Mouse (Mus musculus): ENCODE results near the gene Stx3. TPM values are rescaled to one million over a fixed set of nuclear protein-coding genes. Genes with fewer than 3 reads are reported as not detected.
A peak's percentile ranks its signal among the peaks of the same experiment; 100 is the strongest.

Stx3 gene
- total RNA-seq, 2 experiments from 2014 or later, result 0.19 to 3.9 TPM

GRCm38 (mm10) chr19:11810003-11810758 is 9.0 kb downstream of the Stx3 start:
- ATAC-seq (replicated peaks; ENCODE audit: low FRiP score, poor library complexity, severe bottlenecking), result no peak

DNA sequence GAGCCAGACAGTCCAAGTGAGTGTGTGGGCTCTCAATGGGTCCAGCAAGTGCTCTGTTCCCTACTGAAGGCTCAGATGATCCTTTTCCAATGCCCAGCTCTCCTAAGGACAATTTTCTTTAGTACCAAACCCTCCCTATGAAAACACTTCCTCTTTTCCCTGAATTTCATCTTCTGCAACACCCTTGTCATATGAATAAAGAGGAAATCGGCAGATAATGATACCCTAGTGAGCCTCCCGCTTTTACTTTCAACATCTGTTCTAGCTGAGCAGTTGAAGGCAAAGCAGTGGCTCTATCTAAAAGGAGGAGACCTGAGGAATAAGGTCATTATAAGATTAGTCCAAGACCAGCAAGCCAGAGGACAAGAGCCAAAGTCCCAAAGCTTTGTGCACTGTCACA is 10.8 kb downstream of the Stx3 start:
- no peak for ATAC-seq (replicated peaks; ENCODE audit: low FRiP score, poor library complexity, severe bottlenecking)

DNA sequence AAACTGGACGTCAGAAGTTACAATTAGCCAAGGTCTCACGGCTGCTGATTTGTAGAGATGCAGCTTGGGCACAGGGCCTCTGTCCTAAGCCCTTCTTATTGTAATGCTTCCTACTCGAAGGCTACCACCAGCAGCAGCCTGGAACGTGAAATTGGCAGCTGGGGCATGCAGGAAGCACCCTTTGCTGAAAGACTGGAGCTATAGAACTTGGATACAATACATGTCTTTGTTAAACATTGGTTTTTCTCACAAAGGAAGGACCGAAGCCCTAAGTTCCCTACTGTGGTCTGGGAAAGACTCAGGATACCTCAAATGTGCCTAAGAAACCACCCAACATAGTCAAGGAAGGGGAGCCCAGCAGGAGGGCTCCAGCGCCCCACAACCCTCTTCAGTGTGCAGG is 11.4 kb downstream of the Stx3 start:
- no peak for ATAC-seq (replicated peaks; ENCODE audit: low FRiP score, poor library complexity, severe bottlenecking)

GRCm38 (mm10) chr19:11807251-11807650 is 12.0 kb downstream of the Stx3 start:
- no peak for ATAC-seq (replicated peaks; ENCODE audit: low FRiP score, poor library complexity, severe bottlenecking)

- no peak for ATAC-seq (replicated peaks; ENCODE audit: low FRiP score, poor library complexity, severe bottlenecking)
Observed at GRCm38 (mm10) chr19:11804423-11804822, 14.8 kb downstream of the Stx3 start.

DNA sequence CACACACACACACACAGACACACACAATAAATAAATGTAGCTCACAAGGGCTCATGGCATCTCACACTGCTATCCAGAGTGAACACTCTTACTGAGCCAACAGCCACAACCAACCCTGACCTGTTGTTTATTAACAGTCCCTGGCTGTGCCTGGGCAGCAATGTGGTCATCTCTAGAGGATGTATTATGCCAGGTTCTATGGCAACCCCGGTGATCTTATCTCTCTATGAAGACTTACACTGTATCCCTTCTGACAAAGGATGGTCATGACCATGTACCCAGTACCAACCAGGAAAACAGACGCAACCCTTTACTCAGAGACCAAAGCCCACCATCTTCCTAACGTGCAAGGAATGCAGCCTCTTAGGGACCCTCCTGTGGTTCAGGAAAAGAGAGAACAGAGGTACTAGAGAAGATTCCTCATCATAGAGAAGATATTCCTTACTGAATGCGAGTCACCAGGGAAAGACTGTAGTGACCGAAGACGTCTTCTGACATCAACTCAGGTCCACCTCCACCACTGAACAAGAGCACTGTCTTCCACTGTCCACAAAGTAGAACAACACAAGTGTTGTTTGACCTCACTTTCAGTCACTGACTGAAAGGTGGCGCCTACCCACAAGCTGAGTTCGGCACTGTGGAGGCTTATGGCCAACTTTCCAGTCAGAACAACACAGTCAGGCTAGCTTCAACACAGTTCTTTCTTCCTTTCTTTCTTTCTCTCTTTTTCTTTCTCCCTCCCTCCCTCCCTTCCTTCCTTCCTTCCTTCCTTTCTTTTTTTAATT is 18.5 kb downstream of the Stx3 start:
- no peak for ATAC-seq (replicated peaks; ENCODE audit: low FRiP score, poor library complexity, severe bottlenecking)

GRCm38 (mm10) chr19:11794447-11794846 is 24.8 kb downstream of the Stx3 start:
- ATAC-seq (replicated peaks; ENCODE audit: low FRiP score, poor library complexity, severe bottlenecking), result no peak

DNA sequence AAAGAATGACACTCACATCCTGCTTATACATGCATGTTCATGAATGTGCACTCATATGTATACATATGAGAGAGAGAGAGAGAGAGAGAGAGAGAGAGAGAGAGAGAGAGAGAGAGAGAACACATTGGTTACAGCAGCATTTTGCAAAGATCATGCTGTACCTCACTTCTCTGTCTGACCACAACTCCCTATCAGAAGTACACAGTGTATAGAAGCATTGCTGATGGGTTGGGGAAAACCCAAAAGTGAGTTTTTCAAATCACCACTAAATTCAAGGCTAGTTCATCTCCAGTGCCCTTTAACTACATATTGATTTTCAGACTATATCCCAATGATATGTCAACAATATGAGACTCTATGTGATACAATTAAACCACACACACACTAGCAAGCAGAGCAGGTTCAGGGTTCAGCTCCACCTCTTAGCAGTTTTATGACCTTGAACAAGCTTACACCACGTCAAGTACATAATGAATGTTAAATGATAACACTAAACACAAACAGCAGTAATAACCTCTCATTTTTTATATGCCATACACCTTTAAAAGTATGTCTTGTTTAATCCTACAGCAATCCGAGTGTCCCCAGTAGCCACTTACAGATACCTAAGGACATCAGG is 25.4 kb downstream of the Stx3 start:
- no peak for ATAC-seq (replicated peaks; ENCODE audit: low FRiP score, poor library complexity, severe bottlenecking)

DNA sequence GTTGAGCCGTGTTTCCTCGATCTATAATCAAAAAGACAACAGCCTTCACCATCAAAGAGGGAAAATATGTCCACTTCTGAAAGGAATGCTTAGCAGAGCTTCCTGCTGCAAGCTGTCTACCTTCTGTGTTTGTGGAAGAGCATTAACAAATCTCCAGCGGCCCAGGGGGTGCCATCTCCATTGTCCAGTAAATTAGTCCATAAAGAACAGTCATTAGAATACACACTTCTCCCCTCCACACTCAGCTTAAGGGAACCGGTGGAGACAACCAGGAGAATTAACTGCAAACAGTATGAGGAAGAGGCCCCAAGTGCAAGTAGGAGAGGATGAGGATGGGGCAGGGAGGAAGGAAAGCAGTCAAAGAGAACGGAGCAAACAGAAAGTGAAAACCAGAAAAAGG is 27.4 kb downstream of the Stx3 start:
- ATAC-seq (replicated peaks; ENCODE audit: low FRiP score, poor library complexity, severe bottlenecking), result no peak

DNA sequence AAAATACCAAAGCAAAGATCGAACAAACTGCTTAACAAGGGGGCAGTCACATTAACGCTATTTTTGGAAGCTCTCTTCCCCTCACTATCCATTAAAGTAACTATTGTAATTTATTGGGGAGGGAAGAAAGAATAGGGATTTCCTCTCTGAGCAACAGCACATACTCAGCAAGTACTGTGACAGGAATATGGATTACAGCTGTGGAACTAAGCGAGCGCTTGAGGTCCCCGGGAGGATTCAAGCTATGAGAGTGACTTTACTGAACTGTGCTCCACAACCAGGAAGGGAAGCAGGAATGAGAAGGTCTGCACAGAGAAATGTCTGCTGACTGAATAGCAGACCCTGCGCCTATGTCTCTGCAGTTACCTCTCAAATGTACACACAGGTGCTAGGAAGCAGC is 30.3 kb downstream of the Stx3 start:
- no peak for ATAC-seq (replicated peaks; ENCODE audit: low FRiP score, poor library complexity, severe bottlenecking)

GRCm38 (mm10) chr19:11787826-11788225 is 31.4 kb downstream of the Stx3 start:
- ATAC-seq (replicated peaks; ENCODE audit: low FRiP score, poor library complexity, severe bottlenecking), result no peak

GRCm38 (mm10) chr19:11785409-11786154 is 33.6 kb downstream of the Stx3 start:
- no peak for ATAC-seq (replicated peaks; ENCODE audit: low FRiP score, poor library complexity, severe bottlenecking)

DNA sequence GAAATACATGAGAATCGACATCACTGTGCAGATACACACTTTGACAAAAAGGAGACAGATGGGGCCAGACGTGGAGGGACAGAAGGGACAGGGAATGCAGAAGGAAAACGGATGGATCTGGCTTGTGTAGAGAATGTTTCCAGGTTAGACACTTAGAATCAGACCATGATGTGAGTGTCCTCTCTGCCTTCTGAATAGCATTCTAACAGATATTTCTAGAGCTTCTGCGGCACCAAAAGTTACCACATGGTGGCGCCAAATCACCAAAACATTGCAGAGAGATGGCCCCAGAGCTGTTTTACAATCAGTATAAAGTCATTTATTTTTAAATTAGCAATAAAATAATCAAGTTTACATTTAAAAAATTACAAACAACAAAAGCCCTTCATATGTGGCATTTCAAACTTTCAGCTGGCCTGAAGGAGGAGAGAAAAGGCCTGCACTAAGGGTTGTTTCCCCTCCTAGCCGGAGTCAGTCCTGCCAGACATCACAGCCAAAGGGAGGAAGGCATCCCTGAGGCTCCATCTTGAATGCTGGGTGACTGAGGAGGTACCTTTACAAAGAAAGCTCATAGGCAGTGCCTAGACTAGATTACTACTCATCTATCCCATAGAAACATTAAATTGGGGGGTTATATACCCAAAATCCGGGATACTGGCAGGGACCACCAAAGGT is 41.9 kb downstream of the Stx3 start:
- peak; percentile 86 for ATAC-seq (replicated peaks; ENCODE audit: low FRiP score, poor library complexity, severe bottlenecking)

DNA sequence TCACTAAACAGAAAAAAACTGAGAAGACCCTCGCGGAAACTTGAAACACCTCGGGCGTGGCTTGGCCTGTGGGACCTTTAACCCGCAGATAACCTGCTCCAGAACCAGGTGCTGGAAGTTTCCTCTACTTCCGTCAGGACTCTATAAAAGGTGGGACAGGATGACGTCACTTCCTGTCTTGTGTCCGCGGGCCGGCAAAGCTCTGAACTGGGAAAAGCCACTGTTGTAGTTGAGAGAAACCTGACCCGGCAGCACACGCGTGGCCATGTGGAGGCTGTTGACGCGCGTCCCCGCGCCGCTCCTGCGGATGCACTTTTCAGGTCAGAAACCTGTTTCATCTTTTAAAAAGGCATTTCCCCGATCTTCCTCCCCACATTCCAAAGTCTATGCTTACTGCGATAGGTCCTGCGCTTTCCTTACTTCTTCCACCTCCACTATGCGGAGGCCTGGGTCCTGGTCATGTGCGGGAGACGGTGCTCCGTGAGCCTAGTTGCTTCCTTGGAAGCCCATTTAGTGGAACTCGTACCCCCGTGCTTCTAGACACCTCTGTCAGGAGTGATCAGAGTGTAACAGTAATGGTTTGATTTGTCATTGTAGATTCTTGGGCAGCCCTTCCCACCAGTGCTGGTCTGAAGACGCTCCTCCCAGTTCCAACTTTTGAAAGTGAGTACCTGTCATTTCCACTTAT is 48.9 kb downstream of the Stx3 start, which contains the start of gene Mrpl16:
TSS of gene Mrpl16 (plus strand) at position 187 of the 688 bp plus-strand sequence.
- ATAC-seq (replicated peaks; ENCODE audit: low FRiP score, poor library complexity, severe bottlenecking), result peak; percentile 97

GRCm38 (mm10) chr19:11769257-11769920 is 49.8 kb downstream of the Stx3 start:
- ATAC-seq (replicated peaks; ENCODE audit: low FRiP score, poor library complexity, severe bottlenecking), result no peak

DNA sequence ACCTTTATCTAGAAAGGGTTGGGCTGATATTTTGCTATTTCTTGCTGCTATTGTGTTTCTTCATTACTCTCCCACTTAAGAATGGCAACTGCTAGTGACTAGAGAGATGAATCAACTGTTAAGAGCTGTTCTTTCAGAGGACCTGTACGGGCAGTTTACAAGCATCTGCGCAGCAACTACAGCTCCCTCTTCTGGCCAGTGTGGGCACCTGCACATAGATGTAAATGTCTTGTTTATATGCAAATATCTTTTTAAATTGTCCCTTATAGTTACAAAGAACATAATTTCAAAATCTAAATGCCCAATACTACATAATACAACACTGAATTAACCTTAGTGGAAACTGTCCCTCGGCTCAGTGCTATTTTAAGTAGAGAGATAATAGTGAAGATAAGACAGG is 51.0 kb downstream of the Stx3 start:
- no peak for ATAC-seq (replicated peaks; ENCODE audit: low FRiP score, poor library complexity, severe bottlenecking)

- no peak for ATAC-seq (replicated peaks; ENCODE audit: low FRiP score, poor library complexity, severe bottlenecking)
Observed at GRCm38 (mm10) chr19:11766413-11766812, 52.8 kb downstream of the Stx3 start.

DNA sequence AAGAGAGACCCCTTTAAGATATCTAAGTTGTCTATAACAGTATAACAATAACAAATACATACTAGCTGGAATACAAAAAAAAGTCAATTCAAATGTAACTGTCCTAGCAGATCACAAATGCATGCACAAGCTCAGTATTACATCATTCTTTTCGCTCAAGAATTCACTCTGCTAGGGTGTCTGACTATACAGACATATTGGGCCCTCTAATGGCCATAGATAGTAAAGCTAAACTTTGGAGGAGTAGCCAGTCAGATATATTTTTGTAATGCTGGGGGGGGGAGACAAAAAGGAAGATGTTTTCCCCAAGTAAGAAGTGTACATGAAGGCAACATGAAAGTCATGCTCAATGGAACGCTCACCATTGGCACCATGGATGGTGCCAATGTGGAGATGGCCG is 54.1 kb downstream of the Stx3 start:
- ATAC-seq (replicated peaks; ENCODE audit: low FRiP score, poor library complexity, severe bottlenecking), result no peak

Measured in erythroblast, adult 5-6 weeks (primary cell).